Mouse (Mus musculus) myocyte (in vitro differentiated cells): ENCODE measurements around the gene Sly.
"Not testable (repeated sequence)": the region's sequence is repeated elsewhere in the genome, so short reads cannot be mapped to it uniquely, and the experiment has no call there.

Experiments used
- CEBPB ChIP-seq: IDR thresholded peaks from 2 replicates; pipeline ENCODE4 v1.6.1; 2011; ENCODE audit warnings: mild to moderate bottlenecking, moderate library complexity; ENCODE audit not compliant: poor library complexity, insufficient read depth, severe bottlenecking
- E2F4 ChIP-seq: IDR thresholded peaks from one replicate; pipeline ENCODE4 v1.6.1; 2011; ENCODE audit warnings: mild to moderate bottlenecking, control low read depth, moderate library complexity; ENCODE audit not compliant: insufficient read depth
- POLR2A ChIP-seq: IDR thresholded peaks from one replicate; pipeline ENCODE4 v1.6.1; 2011; ENCODE audit warnings: low read depth, mild to moderate bottlenecking, control low read depth, moderate library complexity; ENCODE audit not compliant: insufficient read length
- POLR2AphosphoS2 ChIP-seq: IDR thresholded peaks from one replicate; pipeline ENCODE4 v1.6.1; 2011; ENCODE audit warnings: low read depth, control low read depth; ENCODE audit not compliant: insufficient read length
- TCF12 ChIP-seq: IDR thresholded peaks from one replicate; pipeline ENCODE4 v1.6.1; 2011; ENCODE audit warnings: mild to moderate bottlenecking, control low read depth; ENCODE audit not compliant: poor library complexity, insufficient read depth, severe bottlenecking
- TCF3 ChIP-seq: IDR thresholded peaks from one replicate; pipeline ENCODE4 v1.6.1; 2011; ENCODE audit warnings: low read depth, control low read depth; ENCODE audit not compliant: insufficient read length
- USF1 ChIP-seq: IDR thresholded peaks from one replicate; pipeline ENCODE4 v1.6.1; 2011; ENCODE audit warnings: low read depth, mild to moderate bottlenecking, control low read depth, moderate library complexity

GRCm38 (mm10) chrY:57186888-57187287 lies at the start of gene Sly:
- TF ChIP-seq E2F4, POLR2A, TCF12, POLR2AphosphoS2, TCF3, CEBPB, USF1: not testable (repeated sequence)
